Mouse (Mus musculus) C2C12 (cell line): ENCODE measurements around the gene Knstrn.

Experiments
- CEBPB ChIP-seq: IDR thresholded peaks from one replicate; pipeline ENCODE4 v1.6.1; 2011; ENCODE audit warnings: low read depth, mild to moderate bottlenecking, control low read depth, moderate library complexity
- CTCF ChIP-seq: IDR thresholded peaks from one replicate; pipeline ENCODE4 v1.5.1; 2011; ENCODE audit not compliant: control insufficient read depth, insufficient read depth, insufficient read length
- FOSL1 ChIP-seq: IDR thresholded peaks from one replicate; pipeline ENCODE4 v1.8.0; 2011; ENCODE audit warnings: mild to moderate bottlenecking, low read length; ENCODE audit not compliant: poor library complexity, insufficient read depth, severe bottlenecking
- MAX ChIP-seq: IDR thresholded peaks from one replicate; pipeline ENCODE4 v1.6.1; 2011; ENCODE audit warnings: mild to moderate bottlenecking, control low read depth
- MYOD1 ChIP-seq: IDR thresholded peaks from one replicate; pipeline ENCODE4 v1.6.1; 2011; ENCODE audit warnings: low read depth; ENCODE audit not compliant: control insufficient read depth, insufficient read length
- MYOG ChIP-seq: IDR thresholded peaks from one replicate; pipeline ENCODE4 v1.6.1; 2011; ENCODE audit not compliant: control insufficient read depth, insufficient read length; ENCODE audit errors: extremely low read depth

DNA sequence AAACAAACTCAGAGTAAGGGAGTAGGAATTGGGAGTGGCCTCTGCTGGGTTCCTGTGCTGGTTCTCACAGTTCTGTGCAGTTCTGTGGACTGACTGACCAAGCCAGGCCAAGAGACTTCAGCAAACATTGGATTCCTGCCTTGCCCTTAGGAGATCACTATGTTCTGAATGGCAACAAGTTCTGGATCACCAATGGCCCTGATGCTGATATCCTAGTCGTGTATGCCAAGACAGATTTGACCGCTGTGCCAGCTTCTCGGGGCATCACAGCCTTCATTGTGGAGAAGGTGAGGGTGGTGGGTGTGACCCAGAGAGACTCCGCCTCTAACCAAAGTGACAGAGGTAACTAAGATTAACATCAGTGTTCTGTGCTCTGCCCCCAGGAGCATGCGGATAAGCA lies 59.2 kb downstream of the Knstrn start:
- TF ChIP-seq CTCF (no peak), FOSL1 (no peak), MAX (no peak), CEBPB (no peak), MYOG (no peak), MYOD1 (no peak)
